Mouse (Mus musculus) megakaryocyte, adult 5-6 weeks (primary cell): Measurements from ENCODE around the gene Plac8. TPM values are rescaled to one million over a fixed set of nuclear protein-coding genes. Genes with fewer than 3 reads are reported as not detected.

ENCODE experiments used
- ATAC-seq: 2 replicates; pipeline ENCODE4 v1.8.0; 2016; ENCODE audit warnings: mild to moderate bottlenecking, inconsistent platforms; ENCODE audit not compliant: poor library complexity, severe bottlenecking
- total RNA-seq, 2 experiments: library from RNA; stranded (forward) in 1 of 2; stranded (reverse) in 1 of 2; fragments of 153-499, 151-499 nt in 1 of 2; fragments of 221-1000, 200-1000 nt in 1 of 2; gene quantifications; 2 replicates each; pipeline versions ENCODE4 v1.2.3 to v1.2.4; 2015 to 2017

Gene Plac8
- total RNA-seq (2015) (1,942 and 2,045 TPM in 2 replicates), total RNA-seq (2017) (1,369 and 1,731 TPM in 2 replicates)

DNA sequence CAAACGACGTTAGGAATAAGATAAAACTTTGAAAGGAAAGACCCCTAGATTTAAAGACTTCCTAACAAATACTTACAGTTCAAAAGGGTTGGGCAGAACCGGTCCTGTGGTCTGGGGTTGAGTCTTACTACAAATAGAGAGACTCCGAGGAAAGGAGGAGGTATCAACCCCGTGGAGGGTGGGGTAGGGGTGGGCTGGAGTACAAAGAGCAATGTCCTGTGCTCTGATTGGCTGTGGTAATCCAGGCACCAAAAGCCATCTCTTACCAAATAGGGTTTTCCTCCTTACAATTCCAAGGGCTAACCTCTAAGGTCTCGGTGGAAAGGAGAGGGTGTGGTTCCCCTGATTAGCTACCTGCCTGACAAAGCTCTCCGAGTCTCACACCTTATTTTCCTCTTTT, at the start of gene Plac8:
TSS of gene Plac8 (minus strand) at position 177 of the 400 bp plus-strand sequence.
- peak; percentile 49; the same call in 1 of the 2 replicates for ATAC-seq

DNA sequence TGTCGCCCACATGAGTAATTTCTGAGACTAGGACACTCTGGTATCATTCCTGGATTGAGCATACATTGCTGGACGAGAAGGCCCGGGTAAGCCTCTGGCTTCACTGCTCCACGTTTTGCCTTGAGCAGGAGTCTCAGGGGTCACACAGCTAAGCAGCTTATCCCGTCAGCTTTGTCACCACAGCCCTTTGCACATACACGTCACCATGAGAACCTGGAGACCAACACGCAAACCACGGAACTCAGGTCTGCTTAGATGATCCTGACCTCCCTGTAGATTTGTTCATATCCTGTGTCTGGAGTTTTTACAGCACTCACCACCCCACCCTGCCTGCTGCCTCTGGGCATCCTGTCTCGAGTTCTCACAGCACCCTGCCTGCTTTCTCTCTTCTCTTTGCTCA, 48.9 kb upstream of the Plac8 start:
- no peak for ATAC-seq

DNA sequence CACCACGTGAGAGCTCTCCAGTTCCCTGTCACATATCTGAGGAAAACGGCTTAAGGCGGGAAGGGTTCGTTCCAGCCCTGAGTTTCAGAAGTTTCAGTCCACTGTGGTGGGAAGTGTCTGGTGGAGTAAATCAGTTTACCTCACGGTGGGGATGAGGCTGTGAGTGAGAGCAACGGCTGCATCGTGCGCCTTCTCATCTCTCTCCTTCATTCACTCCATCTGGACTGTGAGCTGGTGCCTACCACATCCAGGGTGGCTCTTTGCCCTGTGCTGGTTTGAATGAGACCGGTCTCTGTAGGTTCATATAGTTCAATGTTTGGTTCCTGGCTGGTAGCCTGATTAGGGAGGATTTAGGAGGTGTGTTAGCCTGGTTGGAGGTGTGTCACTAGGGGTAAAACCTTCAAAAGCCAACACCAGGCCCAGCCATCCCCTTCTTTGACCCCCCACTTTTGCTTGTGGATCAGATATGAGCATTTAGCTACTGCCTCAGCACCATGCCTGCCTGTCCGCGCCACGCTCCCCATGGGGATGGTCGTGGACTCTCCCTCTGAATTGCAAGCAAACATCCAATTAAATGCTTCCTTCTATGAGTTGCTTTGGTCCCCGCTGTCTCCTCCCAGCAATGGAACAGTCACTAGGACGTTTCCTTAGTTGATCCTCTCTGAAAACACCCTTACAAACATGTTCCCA, 47.7 kb upstream of the Plac8 start:
- ATAC-seq: no peak

DNA sequence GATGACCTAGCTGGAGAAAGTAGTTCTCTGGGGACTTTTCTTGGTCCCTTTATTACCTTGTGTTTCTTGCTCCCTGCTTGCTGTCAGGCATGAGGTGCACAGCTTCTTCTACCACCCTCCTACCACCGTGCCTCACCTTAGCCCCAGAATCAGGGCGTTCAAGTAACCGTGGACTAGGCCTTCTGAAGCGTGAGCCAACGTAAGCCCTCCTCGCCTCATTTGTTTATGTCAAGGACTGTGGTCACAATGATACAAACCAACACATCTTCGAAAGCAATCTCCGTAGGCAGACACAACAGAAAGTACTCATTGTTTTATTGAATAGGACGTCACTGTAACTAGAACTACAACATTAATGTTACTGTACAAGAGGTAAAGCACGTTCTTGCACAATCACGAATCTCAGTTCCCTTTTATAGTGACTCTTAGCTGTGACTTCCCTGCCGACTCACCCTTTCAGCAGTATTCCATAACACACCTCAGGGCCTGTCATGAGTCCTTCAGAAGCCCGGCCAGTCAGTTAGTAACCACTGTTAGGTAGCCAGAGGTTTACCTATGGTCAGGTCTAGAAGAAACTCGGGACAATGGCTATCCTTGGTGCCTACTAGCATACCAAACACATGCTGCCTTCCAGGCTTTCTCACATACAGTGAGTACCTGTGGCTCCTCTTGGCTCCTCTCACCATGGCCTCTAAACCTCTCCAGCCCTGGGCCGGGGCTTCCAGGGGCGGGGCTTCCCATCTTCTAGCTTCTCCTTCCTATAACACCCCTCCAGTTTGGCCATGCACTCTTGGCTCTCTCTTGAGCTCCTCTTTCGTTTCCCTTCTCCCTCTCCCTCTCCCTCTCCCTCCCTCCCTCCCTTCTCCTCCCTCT, 42.1 kb upstream of the Plac8 start:
- ATAC-seq: peak; percentile 93

DNA sequence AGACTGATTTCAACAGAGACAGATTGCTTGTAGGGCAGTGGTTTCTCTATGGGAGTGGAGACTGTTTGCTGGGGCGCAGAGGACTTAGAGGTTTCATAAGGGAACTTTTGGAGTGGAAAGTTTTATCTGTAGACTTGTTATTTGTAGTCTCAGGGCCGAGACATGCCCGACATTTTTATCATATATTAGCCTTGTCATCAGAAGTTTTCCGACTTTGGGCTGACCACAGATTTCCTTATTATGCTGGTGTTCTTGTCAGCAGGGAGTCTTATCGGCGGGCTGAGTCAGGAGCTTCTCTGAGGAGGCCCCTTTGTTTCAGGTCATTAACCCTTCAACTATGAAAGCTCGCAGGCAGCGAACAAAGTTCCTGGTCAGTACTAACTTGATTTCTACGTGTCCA, 35.8 kb upstream of the Plac8 start:
- peak; percentile 59 for ATAC-seq

DNA sequence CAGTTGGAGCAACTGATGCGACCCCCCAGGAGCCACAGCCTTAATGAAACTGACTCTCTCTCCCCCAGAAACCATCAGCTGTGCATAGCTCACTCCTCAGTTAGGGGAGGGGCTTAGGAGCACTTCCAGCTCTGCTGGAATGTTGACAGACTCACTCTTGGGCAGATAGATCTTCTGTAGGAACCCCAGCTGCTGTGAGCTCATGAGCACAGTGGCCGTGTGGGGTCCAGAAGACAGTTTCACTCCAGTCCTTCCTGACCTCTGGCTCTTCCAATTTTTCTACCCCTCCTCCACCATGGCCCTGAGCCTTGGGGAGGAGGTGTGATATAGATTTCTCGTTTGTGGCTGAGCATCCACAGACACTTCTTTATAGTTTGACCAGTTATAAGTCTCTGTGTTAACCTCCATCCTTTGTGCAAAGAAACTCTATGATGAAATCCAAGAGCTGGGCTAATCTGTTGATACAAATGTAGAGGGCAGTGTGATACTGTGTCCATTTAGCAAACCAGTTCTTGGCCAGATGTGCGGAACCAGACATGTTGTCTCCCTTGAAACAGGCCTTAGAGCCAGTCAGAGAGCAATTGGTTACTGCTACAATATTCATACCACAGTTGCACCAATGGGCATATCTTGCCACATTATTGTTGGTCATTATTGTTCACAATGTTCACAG, 35.2 kb upstream of the Plac8 start:
- 0 out of 2 replicates have a peak, but pooled peaks have one; percentile 12 for ATAC-seq

DNA sequence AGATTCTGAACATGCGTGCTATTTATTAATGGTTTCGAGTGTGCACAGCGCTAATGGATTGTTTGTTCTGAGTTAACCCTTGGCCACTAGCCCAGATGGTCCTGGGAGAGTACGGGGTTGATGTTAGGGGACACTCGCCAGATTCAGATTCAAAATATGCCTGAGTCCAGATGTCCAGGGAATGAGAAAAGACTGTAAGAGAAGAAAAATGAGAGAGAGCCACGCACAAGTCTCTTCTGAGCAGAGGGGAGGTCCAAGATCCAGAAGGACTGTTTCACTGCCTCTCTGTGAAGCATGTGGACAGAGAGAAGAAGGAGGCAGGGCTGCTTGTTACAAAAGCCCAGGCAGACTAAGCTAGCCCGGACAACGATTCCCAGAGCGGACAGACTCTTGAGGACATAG, 33.8 kb upstream of the Plac8 start:
- no peak for ATAC-seq

DNA sequence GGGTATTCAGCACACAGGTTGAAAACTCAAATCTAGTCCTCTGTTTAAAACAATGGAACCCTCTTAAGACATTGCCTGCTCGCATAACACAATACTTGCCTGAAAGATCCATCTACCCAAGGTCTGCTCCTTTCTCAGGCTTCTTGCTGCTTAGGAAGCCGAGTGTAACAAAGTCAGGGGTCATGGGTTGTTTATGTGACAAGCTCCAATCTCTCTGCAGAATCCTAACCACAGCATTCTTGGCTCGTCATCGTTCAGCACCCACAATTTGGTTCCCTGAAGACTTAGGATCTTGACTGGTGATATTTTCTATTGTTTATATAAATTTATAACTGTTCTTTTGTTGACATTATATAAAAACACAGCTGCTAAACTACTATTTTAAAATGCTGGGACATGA, 32.0 kb upstream of the Plac8 start:
- no peak for ATAC-seq

DNA sequence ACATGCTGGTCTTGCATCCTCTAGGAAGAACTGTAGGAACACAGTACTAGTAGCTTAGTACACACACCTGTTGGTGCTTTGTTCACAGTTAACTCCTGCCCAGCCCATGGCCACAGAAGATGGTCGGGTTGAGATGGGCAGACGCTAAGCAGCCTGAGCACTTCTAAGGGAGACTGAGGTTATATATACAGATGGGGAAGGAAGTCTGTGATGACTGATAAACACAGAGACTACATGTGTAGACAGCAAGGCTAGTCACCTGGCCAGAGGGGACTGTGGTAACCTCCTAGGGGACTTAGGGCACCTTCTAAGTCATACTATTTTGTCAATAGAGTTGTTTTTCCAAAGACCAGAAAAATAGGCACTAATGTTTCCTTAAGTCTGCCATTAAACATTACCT, 29.8 kb upstream of the Plac8 start:
- 0 out of 2 replicates have a peak, but pooled peaks have one; percentile 26 for ATAC-seq

DNA sequence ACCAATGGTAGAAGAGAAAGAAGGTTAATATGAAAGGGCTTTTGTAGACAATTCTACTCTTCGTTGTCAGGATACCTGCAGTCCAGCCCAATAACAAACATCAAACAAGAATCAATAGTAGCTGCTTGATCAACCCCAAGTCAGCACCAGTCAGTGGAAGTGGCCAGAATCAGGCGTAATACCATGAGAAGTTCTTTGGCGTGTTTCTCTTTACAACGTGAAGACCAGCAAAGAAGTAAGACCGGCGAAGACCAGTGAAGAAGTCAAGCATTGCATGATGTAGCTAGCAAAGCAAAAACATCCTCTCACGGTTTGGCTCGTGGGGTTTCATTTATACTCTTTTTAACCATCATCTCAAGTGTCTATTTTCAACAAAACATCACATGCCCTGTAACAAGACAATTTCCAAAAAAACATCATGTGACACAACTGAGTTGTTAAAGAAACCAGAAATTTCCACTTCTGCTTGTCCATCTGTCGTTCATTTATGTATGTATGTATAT, 27.0 kb upstream of the Plac8 start:
- ATAC-seq: no peak

DNA sequence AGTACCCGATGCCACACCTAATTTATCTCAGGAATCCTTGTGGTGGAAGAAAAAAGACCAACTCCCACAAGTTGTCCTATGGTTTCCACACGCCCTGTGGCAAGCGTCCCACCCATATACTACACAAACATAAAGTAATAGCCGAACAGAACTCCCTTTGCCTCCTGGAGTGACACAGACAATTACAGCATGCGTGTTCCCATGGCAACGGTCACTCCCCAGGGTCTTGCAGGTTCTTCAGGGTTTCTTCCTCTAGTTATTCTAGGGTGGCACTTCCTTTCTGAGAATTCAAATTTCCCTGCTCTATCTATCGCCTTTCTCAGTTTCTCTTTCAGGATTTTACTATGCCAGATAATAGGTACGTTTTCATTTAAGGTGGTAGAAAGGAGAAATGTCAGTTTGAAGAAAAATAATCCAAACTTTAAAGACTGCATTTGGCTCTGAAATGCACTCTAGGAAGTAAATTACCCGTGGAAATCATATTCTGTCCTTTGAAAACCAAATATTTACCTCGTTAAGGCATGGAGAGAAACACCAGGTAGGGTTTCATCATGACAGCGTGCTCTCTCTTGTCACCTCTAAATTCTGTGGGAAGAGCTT, 25.9 kb upstream of the Plac8 start:
- peak; percentile 87 for ATAC-seq

DNA sequence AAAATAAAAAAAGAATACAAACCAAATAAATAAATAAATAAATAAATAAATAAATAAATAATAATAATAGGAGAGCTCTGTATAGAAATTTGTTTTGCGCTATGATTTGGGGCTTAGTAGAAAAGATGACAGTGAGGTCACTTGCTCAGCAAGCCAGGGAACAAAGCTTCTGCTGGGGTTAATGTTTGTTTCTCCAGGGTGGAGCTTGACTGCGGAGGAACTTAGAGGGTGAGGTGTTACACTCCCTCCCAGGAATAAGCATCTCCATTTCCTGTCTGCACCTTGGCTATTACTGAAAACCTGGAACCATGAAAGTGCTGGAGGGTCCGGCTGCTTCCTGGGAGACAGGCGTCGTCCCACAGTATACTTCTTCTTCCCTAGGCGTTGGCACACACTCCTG, 24.0 kb upstream of the Plac8 start:
- ATAC-seq: no peak

DNA sequence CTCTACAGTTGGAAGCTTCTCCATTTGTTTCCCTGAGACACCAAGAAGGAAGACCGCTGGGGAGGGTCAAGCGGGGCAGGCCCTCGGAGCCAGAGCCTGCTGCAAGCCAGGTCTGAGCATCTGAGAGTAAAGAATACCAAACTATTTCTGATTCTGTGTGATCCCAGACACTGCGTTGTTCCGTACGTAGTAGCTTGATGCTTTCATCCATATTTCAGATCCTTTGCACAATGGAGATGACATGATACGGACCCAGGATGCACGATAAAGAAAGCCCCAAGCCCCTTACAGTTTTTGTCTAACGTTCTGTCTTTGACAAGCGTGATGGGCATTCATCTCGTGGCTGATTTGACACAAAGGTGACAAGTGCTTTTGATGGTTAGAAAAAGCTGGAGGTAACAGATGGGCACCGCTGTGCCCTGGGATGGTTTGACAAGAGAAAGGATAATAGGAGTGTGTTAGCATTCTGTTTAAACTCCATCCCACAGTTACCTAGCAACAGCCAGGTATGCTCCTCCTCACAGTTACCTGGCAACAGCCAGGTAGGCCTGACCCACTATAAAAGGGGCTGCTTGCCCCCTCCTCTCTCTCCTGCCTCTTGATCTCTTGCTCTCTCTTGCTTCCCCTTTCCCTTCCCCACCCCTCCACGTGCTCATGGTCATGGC, 22.9 kb upstream of the Plac8 start:
- no peak for ATAC-seq

DNA sequence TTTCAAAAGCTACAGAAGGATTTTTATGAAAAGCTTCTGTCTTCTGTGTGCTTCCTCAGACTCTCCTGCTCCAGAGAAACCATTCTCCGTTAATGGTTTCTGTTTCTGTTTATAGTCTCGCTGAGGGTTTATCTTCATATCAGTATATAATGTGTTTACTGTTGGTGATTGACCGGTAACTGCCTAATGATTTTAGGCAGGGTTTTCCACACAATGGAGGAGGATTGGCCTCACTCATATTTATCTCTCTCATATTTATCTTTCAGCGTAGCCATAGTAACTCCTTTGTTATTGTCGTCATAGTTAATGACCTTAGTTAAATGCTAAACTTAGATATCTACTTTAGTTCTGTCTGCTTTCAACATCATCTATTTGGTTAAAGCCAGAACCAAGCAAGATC, 18.5 kb upstream of the Plac8 start:
- ATAC-seq: peak; percentile 26; the same call in 1 of the 2 replicates

DNA sequence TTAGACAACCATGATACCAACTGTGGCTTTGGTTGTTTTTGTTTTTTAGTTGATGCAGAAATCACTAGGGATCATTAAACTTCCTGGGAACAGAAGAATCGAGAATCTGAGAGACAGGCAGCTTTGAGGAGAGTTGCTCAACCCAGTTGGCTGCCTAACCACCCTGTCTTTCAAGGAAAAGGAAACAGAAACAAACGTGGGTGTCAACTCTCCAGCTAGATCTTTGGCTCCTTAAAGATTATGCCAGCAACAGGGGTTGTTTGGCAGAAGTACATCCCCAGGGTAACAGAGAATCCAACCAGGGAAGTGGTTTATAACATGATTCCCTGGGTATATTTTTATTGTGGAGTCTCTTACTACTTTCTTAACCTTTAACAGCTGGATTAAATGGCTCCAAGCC, 15.6 kb upstream of the Plac8 start:
- ATAC-seq: peak; percentile 24; the same call in 1 of the 2 replicates

DNA sequence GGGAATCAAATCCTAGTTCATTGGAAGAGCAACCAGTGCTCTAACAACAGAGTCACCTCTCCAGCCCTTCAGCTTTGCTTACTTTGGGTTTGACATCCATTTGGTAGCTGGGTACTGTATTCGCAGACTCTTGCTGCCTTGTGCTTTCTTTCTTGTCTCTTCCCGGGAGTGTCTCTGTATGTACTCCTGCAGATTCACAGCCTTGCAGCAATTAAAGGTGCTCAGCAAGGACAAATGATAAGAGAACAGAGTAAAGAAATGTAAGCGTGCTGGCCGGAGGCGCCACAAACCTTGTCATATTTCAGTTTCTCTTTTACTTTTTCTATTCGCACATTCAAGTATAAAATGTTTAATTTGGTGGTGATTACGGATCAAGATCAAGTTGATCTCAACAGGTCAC, 15.1 kb upstream of the Plac8 start:
- ATAC-seq: no peak

DNA sequence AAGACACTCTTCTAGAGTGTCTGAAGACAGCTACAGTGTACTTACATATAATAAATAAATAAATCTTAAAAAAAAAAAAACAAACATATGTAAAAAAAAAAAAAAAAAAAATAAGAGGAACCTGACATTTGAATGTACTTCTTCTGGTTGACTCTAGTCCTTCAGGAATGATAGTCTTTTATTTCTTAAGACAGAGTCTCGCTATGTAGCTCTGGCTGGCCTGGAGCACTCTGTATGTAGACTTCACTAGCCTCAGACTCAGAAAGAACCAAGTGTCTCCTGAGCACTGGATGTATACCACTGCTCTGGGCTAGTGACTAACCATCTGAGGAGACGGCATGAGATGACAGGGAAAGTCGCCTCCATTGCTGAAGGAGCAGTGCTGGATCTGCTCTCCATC, 13.6 kb upstream of the Plac8 start:
- ATAC-seq: no peak

DNA sequence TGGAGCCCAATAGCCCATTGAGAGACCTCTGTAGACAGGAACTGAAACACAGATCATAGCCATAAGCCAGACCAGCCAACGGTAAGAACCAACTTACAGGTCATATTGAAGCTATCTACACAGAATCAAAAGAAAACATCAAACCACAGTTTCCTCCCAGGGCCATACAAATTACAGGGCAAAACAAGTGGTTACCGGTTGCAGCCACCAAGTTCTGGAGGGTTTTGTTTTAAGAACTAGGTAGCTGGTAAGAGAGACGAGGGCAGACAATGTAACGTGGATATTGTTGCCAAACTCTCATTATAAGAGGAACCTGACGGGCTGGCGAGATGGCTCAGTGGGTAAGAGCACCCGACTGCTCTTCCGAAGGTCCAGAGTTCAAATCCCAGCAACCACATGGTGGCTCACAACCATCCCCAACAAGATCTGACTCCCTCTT, 13.2 kb upstream of the Plac8 start:
- peak; percentile 65 for ATAC-seq

DNA sequence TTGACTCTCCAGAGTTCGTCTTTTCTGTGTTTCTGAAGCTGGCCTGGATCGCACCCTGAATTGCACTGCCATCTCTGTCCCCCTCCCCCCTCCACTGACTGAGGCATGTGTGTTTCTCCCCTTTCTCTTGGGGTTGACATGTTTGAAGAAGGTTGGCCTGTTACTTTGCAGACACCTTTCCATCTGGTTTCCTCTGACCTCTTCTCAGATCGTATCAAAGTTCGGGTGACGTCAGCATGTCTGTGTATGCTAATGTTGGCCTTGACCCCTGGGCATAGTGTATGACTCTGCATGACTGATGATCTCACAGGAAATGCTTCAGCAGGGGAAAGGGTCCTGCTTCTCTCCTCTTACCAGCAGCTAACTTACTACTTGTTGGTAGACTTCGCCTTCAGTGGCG, 11.0 kb upstream of the Plac8 start:
- ATAC-seq: peak; percentile 35

DNA sequence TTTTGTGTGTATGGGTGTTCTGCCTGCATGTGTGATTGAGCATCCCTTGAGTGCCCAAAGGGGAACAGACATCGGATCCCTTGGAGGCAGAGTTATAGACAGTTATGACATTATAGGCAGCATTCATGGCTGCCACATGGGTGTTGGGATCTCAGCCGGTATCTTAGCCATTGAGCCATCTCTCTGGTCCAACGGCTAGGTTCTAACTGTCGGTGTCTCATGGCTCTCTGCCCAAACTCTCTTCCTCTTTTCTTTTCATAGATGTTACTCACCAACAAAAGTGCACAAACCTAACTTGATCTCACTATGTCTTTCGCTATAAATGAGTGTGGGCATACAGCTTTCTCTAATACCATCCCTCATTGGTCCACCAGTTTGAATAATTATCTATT, 10.4 kb upstream of the Plac8 start:
- peak; percentile 66 for ATAC-seq
